8 mouse cellular contexts compared by ENCODE assay signal in the genomic region with DNA sequence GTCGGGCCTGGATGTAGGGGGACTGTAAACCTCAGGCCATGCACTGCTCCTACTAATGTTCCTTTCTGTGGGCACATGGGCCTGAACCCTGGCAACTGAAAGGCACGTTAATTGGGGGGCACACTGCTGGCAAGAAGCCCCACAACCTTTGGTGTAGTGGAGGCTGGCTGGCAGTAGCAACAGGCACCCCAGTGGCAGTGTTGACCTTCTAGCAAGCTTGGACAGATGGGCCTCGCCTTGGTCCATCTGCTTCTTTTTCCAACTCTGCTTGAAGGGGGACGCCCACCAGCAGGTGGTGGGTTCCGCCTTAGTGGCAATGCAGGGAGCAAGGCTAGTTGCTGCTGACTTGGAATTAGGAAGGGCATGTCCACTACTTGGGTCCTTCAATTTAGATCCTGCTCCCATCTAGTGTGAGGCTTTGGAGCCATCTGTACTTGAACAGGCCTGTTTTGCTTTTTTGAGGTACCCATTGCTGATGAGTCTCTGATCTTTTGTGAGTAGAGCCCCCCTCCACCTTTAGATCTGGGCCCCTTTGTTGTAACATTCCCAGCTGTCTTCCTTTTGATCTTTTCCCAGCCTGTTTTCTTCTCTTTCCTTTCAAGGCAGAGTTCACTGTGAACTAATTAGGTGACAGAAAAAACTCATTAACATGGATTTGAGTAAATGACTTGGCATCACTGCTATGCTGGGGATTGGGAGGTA. TPM values are rescaled to one million over a fixed set of nuclear protein-coding genes. Genes with fewer than 3 reads are reported as not detected.
A peak's percentile ranks its signal among the peaks of the same experiment; 100 is the strongest.
DNase-seq lines count a peak whose midpoint lies in the region; ATAC-seq and TF ChIP-seq lines count a peak whose summit lies in the region.

No protein-coding gene starts in this region.

- no peaks in the 10 kb centered on the region for H3K9me3 ChIP-seq in lung, embryonic 15.5 days
- no peaks in the 10 kb centered on the region for H3K9me3 ChIP-seq in heart, postnatal 0 days (replicated peaks; ENCODE audit: control insufficient read depth, low read length)
- no peaks in the 10 kb centered on the region for H3K9me3 ChIP-seq in midbrain, embryonic 11.5 days (ENCODE audit: control insufficient read depth, low read length)

- 16% methylated on average over 5 of the region's 5 CpGs for WGBS in lung, embryonic 15.5 days
- 38% methylated on average over 5 of the region's 5 CpGs for WGBS in heart, postnatal 0 days
- 4% methylated on average over 5 of the region's 5 CpGs for WGBS in midbrain, embryonic 11.5 days

- DNase-seq in lung, postnatal 10 days: no peak
- DNase-seq in cerebellum, adult 9-10 months: peak; percentile 91
- no peak for DNase-seq in heart, postnatal 0 days (ENCODE audit: low spot score)
- peak; percentile 91 for DNase-seq in midbrain, embryonic 11.5 days (ENCODE audit: low spot score, missing footprints)
- no peak for DNase-seq in thymus, postnatal 4 days
- DNase-seq in gastrocnemius, adult 8-10 months (ENCODE audit: low spot score in 2 of 2): no peak
- DNase-seq in kidney, adult 8-10 months: no peak

- no peaks in the 10 kb centered on the region for H3K36me3 ChIP-seq in lung, embryonic 15.5 days
- 0 out of 2 replicates have a peak, but pooled peaks cover 5% of the 10 kb centered on the region for H3K36me3 ChIP-seq in heart, postnatal 0 days (replicated peaks; ENCODE audit: control insufficient read depth, insufficient read depth, low read length)
- H3K36me3 ChIP-seq in midbrain, embryonic 11.5 days (ENCODE audit: control insufficient read depth, insufficient read depth, low read length): no peaks in the 10 kb centered on the region

- peak overlapping the region; percentile 80 for H3K4me3 ChIP-seq in lung, embryonic 15.5 days
- peak overlapping the region; percentile 81 for H3K4me3 ChIP-seq in heart, postnatal 0 days (ENCODE audit: low read depth, low read length)
- H3K4me3 ChIP-seq in midbrain, embryonic 11.5 days (ENCODE audit: low read depth, low read length): peak overlapping the region; percentile 98

- no peak for ATAC-seq in lung, embryonic 15.5 days (ENCODE audit: borderline replicate concordance, extremely low read depth, low FRiP score, low TSS enrichment)
- no peak for ATAC-seq in heart, postnatal 0 days (ENCODE audit: insufficient read depth, low read depth)
- ATAC-seq in midbrain, embryonic 11.5 days (ENCODE audit: low FRiP score): peak; percentile 2; the same call in 1 of the 2 replicates

- no peak for TF ChIP-seq CTCF in heart, postnatal 0 days (IDR thresholded peaks at IDR 0.05; ENCODE audit: low read depth)

- peak overlapping the region; percentile 90 for H3K27ac ChIP-seq in lung, embryonic 15.5 days
- peak overlapping the region; percentile 89; the same call in 1 of the 2 replicates for H3K27ac ChIP-seq in heart, postnatal 0 days (ENCODE audit: low read depth)
- peak overlapping the region; percentile 48 for H3K27ac ChIP-seq in midbrain, embryonic 11.5 days (ENCODE audit: low read depth, low read length)

- no peak for TF ChIP-seq EP300 in heart, postnatal 0 days (IDR thresholded peaks at IDR 0.05; ENCODE audit: low read depth)

- H3K27me3 ChIP-seq in lung, embryonic 15.5 days: no peaks in the 10 kb centered on the region
- no peaks in the 10 kb centered on the region for H3K27me3 ChIP-seq in heart, postnatal 0 days (ENCODE audit: control insufficient read depth, insufficient read depth, low read length)
- no peaks in the 10 kb centered on the region; the same call in 1 of the 2 replicates for H3K27me3 ChIP-seq in midbrain, embryonic 11.5 days (ENCODE audit: control insufficient read depth, insufficient read depth, low read length)

- H3K4me2 ChIP-seq in lung, embryonic 15.5 days: peak overlapping the region; percentile 91
- H3K4me2 ChIP-seq in heart, postnatal 0 days (ENCODE audit: low read depth, low read length): peak overlapping the region; percentile 99
- peak overlapping the region; percentile 93 for H3K4me2 ChIP-seq in midbrain, embryonic 11.5 days

- H3K4me1 ChIP-seq in lung, embryonic 15.5 days: peaks cover 42% of the 10 kb centered on the region
- peaks cover 15% of the 10 kb centered on the region for H3K4me1 ChIP-seq in heart, postnatal 0 days (ENCODE audit: control insufficient read depth, insufficient read depth)
- H3K4me1 ChIP-seq in midbrain, embryonic 11.5 days (ENCODE audit: control insufficient read depth, insufficient read depth, low read length): peaks cover 34% of the 10 kb centered on the region

- H3K9ac ChIP-seq in lung, embryonic 15.5 days: peak overlapping the region; percentile 81
- peak overlapping the region; percentile 81 for H3K9ac ChIP-seq in heart, postnatal 0 days (replicated peaks; ENCODE audit: low read depth, low read length)
- peak overlapping the region; percentile 97 for H3K9ac ChIP-seq in midbrain, embryonic 11.5 days (ENCODE audit: low read length)

RNA-seq across cellular contexts. Expression of gene Agap3, which starts 1.5 kb away (rescaled TPM):
- polyA plus RNA-seq in lung, embryonic 15.5 days (2015; fragmentation: Nextera tagmentation; extraction: Ambion mirVana): 41.3 and 42.8 TPM in 2 replicates
- total RNA-seq in heart, postnatal 0 days (2014; rRNA removed; ENCODE audit: low replicate concordance): 39.3 and 40.6 TPM in 2 replicates
- polyA plus RNA-seq in heart, postnatal 0 days (2015; fragmentation: Nextera tagmentation; extraction: Ambion mirVana): 15.6 and 18.3 TPM in 2 replicates
- 43.1 and 57.0 TPM in 2 replicates for polyA plus RNA-seq in midbrain, embryonic 11.5 days (2014; fragmentation: Nextera tagmentation; extraction: Ambion mirVana)
- total RNA-seq in gastrocnemius, adult 8-10 months (2022): 10 to 100 TPM; 79.7 to 89.0 (median 83.6) TPM

RNA-seq across cellular contexts. Expression of gene Tmub1, which starts 5.8 kb away (rescaled TPM):
- polyA plus RNA-seq in lung, embryonic 15.5 days (2015; fragmentation: Nextera tagmentation; extraction: Ambion mirVana): 15.9 and 18.7 TPM in 2 replicates
- 30.8 and 36.7 TPM in 2 replicates for total RNA-seq in heart, postnatal 0 days (2014; rRNA removed; ENCODE audit: low replicate concordance)
- polyA plus RNA-seq in heart, postnatal 0 days (2015; fragmentation: Nextera tagmentation; extraction: Ambion mirVana): 16.5 and 17.3 TPM in 2 replicates
- 30.5 and 32.3 TPM in 2 replicates for polyA plus RNA-seq in midbrain, embryonic 11.5 days (2014; fragmentation: Nextera tagmentation; extraction: Ambion mirVana)
- total RNA-seq in gastrocnemius, adult 8-10 months (2022): 10 to 100 TPM; 18.4 to 19.9 (median 19.3) TPM

RNA-seq across cellular contexts. Expression of gene Fastk, which starts 8.3 kb away (rescaled TPM):
- 91.2 and 96.3 TPM in 2 replicates for polyA plus RNA-seq in lung, embryonic 15.5 days (2015; fragmentation: Nextera tagmentation; extraction: Ambion mirVana)
- 368 and 470 TPM in 2 replicates for total RNA-seq in heart, postnatal 0 days (2014; rRNA removed; ENCODE audit: low replicate concordance)
- polyA plus RNA-seq in heart, postnatal 0 days (2015; fragmentation: Nextera tagmentation; extraction: Ambion mirVana): 219 and 223 TPM in 2 replicates
- 79.3 and 84.6 TPM in 2 replicates for polyA plus RNA-seq in midbrain, embryonic 11.5 days (2014; fragmentation: Nextera tagmentation; extraction: Ambion mirVana)
- total RNA-seq in gastrocnemius, adult 8-10 months (2022): 100 to 1,000 TPM; 188 to 243 (median 221) TPM

RNA-seq across cellular contexts. Expression of gene Slc4a2, which starts 29.8 kb away (rescaled TPM):
- polyA plus RNA-seq in lung, embryonic 15.5 days (2015; fragmentation: Nextera tagmentation; extraction: Ambion mirVana): 40.4 and 44.4 TPM in 2 replicates
- 74.9 and 110 TPM in 2 replicates for total RNA-seq in heart, postnatal 0 days (2014; rRNA removed; ENCODE audit: low replicate concordance)
- 20.8 and 21.5 TPM in 2 replicates for polyA plus RNA-seq in heart, postnatal 0 days (2015; fragmentation: Nextera tagmentation; extraction: Ambion mirVana)
- polyA plus RNA-seq in midbrain, embryonic 11.5 days (2014; fragmentation: Nextera tagmentation; extraction: Ambion mirVana): 16.7 and 21.5 TPM in 2 replicates
- 10 to 100 TPM; 10.7 to 14.5 (median 12.6) TPM for total RNA-seq in gastrocnemius, adult 8-10 months (2022)

RNA-seq across cellular contexts. Expression of gene Cdk5, which starts 30.1 kb away (rescaled TPM):
- polyA plus RNA-seq in lung, embryonic 15.5 days (2015; fragmentation: Nextera tagmentation; extraction: Ambion mirVana): 38.6 and 43.4 TPM in 2 replicates
- total RNA-seq in heart, postnatal 0 days (2014; rRNA removed; ENCODE audit: low replicate concordance): 17.3 and 21.6 TPM in 2 replicates
- polyA plus RNA-seq in heart, postnatal 0 days (2015; fragmentation: Nextera tagmentation; extraction: Ambion mirVana): 30.9 and 32.2 TPM in 2 replicates
- 52.8 and 58.1 TPM in 2 replicates for polyA plus RNA-seq in midbrain, embryonic 11.5 days (2014; fragmentation: Nextera tagmentation; extraction: Ambion mirVana)
- 10 to 100 TPM in 3 of 4 experiments, 1 to 10 TPM in 1; 9.3 to 12.6 (median 10.7) TPM for total RNA-seq in gastrocnemius, adult 8-10 months (2022)

Comparison
In these comparisons a context has a peak if more than half of its experiments do, and no peak if none do; other contexts are left out.
1. DNase-seq: peak in cerebellum, adult 9-10 months (single experiment) and midbrain, embryonic 11.5 days (single experiment); none in lung, postnatal 10 days (single experiment), heart, postnatal 0 days (single experiment), thymus, postnatal 4 days (single experiment), gastrocnemius, adult 8-10 months (0 of 2) and kidney, adult 8-10 months (0 of 2).
2. Peak in every context shown above with its lines, with median percentiles within 50 percentile points of each other: H3K27ac ChIP-seq, H3K4me2 ChIP-seq, H3K4me3 ChIP-seq and H3K9ac ChIP-seq.